Mouse (Mus musculus) kidney, postnatal 14 days (tissue): ENCODE results near the gene Tmem81.

ENCODE experiments used
- DNase-seq: peaks from one replicate; pipeline ENCODE4 v3.0.0; 2022; ENCODE audit warnings: mixed read lengths

Tmem81 gene

GRCm38 (mm10) chr1:132523048-132523447 is 17.0 kb downstream of the Tmem81 start:
- no peak for DNase-seq

DNA sequence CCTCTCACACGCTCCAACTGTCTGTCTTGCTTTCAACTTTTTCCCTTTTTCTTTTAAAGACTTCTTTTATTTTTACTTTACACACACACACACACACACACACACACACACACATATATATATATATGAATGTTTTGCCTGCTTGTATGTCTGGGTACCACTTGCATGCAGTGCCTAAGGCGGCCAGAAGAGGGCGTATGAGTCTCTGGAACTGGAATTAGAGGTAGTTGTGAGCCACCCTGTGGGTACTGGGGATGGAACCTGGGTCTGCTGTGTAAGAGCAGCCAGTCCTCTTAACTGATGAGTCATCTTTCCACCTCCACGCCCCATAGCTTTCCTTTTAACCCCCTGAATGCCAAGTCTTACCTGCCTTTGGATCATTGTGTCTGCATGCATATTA is 17.9 kb downstream of the Tmem81 start:
- DNase-seq: no peak

DNA sequence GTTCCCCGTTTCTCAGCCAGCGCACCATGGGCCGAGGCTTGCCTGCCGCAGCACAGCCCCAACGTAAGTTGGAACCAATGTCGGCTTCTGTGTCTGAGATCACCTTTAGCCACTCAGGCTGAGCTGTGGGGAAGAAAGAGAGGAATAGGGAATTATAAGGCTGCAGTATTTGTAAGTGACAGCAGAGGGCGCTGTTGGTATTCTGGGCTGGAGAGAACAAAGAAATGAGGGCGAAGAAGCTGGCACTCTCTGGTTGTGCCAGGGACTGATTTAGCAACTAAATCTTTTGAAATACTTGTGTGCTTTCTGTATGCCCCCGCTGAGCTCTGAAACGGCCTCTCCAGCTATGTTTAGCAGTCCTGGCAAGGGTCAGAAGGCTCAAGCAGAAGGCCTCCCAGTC is 19.8 kb downstream of the Tmem81 start:
- DNase-seq: peak; percentile 68

DNA sequence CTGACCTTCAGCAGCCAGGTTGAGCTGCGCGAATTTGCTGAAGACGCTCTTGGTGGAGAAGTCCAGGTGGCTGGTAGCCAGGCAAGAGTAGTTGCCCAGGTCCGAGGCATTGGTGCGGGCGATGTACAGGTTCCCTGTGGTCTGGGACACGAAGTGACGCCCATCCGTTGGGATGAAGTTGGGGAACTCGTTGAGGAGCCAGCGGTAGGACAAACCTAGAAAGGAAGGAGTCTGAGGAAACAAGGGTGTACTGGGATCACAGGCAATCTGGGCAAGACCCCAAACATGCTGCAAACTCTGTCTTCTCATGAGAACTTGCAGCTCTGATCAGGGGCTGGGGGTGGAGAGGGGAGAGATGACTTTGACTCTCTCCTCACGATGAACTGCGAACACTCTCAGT is 22.0 kb downstream of the Tmem81 start:
- no peak for DNase-seq

DNA sequence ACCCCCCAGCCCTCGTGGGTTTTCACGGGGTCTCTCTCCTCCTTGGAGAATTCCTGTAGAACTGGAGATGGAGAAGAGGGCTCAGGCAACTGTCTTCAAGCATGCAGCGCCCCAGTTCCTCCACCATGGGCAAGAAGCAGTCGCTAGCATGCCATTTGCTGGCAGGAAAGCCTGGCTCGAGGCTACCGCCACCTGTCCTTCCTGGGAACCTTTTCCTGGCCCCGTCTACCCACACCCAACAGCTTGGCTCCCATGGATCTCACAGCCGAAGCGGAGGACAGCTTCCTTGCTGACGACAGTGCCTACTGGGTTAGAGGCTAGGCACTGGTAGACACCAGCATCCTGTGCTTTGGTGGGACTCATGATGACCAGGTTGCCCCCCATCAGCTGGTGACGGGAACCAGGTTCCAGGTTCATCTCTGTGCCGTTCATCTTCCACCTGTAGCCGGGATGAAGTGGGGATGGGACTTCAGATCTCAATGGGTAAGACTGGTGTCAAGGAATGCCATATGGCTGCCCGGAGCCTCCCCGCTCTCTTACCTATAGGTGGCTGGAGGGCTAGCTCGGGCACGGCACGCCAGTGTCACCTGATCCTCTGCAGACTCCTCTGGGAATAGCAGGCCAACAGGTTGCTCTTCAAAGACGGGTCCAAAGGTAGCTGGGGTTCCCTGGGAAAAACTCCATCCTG is 22.8 kb downstream of the Tmem81 start:
- no peak for DNase-seq

GRCm38 (mm10) chr1:132530631-132531191 is 24.7 kb downstream of the Tmem81 start:
- DNase-seq: no peak

GRCm38 (mm10) chr1:132532521-132532920 is 26.5 kb downstream of the Tmem81 start:
- no peak for DNase-seq

- no peak for DNase-seq
Observed at GRCm38 (mm10) chr1:132533840-132534239, 27.8 kb downstream of the Tmem81 start.

DNA sequence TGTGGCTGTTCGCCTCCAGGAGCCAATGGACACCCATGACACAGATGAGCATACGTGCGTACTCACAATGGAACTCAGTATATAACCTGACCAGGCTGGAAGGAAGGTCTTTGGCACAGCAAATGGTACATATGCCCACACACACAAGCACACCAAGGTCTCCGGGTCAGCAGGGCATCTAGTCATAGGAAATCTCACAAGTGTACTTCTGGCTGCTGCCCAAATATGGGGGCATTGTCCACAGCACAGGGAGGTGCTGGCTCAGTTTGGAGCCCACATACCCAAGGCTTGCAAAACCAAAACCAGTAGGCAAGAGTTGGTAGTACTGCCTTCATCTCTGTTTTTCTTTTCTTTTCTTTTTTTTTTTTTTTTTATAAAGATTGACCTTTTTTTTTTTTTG is 29.5 kb downstream of the Tmem81 start:
- DNase-seq: no peak

DNA sequence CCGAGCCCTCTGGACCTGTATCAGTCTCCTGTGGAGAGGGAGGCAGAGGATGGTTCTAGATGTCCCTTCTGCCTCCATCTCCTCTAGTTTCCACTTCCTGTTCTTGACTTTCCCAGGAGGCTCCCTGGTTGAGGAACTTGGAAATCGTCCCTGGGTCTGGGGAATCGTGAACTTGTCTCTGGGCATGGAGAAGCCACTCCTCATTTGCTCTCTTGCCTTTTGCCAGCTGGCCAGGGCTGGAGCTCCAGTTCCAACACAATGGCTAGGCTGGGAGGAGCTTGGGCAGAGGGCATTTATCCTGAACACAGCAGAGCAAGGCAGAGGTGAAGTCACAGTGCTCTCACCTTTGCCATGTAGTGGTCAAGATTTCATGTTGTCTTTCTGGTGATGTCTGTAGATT is 30.4 kb downstream of the Tmem81 start:
- no peak for DNase-seq

DNA sequence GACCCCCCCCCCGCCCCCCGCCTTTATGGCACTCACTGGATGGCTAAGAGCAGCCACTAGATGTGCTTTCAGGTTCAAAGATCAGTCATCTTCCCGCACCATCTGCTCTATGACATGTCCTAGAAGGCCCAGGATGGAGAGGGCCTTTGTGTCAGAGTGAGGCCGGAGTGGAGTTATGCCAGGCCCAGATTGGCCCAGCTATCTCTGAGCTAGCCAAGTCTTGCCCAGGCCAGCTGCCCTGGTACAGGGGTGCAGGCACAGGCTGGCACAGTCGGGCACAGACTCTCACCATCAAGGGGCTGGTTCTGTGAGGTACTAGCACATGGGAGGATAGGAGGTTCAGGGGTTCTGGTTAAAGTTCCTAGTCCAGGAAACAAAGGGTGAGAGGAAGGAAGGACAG is 31.7 kb downstream of the Tmem81 start:
- no peak for DNase-seq

GRCm38 (mm10) chr1:132540701-132541100 is 34.7 kb downstream of the Tmem81 start:
- DNase-seq: no peak

GRCm38 (mm10) chr1:132541171-132541823 is 35.3 kb downstream of the Tmem81 start:
- peak; percentile 45 for DNase-seq

DNA sequence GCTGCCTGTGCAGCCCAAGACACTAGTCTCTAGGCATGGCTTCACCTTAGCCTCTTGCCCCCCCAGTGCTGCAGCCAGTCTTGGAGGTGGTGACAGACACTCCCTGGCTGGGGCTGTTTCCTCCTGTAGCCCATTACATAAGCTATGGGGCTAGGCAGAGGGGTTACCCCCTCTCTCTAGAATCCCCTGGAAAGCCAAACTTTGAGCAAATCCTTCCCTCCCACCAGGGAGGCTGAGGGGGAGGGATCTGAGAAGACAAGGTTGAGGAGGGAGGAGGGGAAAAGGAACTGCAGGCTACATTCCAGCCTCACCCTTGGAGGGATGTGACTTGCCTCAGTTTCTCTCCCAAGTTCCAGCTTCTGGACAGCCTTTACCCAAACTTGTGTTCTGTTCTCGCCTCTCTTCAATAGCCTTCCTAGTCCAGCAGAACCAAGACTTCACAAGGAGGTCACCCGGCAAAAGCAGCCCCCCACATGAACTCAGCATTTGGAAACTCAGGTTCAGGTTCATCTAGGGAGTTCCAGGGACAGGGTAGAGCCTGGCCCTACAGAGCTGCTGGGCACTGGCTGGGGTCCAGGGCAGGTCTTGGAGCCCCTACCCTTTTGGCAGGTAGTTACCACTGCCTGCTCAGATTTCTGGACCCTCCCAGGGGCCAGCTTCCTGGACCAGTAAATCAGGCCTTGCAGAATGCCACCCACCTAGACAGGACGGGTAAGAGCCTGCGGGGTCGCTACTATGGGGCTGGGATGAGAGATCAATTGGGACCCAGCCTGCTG is 36.0 kb downstream of the Tmem81 start:
- no peak for DNase-seq

DNA sequence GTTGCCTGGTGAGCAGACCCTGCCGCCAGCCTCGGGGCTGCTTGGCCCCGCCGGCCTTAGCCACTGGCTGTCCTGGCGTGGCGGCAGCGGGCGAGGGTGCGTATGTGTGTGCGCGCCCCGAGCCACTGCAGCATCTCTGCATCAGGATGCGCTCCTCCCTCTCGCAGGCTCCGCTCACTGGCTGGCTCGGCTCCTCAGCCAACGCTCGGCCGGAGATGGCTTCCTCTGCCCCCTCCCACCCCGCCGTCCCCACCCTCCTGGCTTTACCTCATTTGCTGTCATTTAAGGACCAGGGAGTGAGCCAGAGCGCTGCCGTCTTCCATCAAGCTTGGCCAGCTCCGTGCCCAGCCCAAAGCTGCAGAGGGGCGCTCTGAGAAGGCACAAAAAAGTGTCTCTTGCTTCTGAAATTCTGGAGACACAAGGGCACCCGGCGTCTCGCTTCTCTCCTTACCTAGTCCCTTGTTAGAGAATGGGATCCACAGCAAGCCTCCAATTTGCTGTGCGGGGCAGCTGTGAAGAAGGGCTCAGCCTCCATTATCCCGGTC is 36.8 kb downstream of the Tmem81 start, which contains the start of gene Cntn2:
Gene Cntn2 (minus strand): TSS at position 495 of the 545 bp plus-strand sequence.
- DNase-seq: no peak

DNA sequence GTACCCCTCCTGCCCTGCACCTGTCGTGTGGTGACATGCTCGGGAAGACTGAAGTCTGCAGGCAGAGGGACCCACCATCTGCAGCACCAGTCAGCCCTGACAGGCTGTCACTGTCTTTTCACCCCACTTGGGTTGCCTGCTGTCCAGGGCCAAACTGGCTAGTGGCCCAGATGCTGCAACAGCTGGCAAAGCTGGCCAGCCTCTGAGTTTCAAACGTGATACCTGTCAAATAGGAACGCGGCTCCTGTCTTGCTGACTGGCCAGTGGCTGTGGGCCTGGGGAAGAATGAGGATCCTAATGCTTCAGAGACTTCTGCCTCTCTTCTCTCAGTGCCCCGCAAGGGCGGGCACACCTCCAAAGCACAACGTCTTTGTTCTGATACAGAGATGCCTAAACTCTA is 37.8 kb downstream of the Tmem81 start:
- DNase-seq: no peak

DNA sequence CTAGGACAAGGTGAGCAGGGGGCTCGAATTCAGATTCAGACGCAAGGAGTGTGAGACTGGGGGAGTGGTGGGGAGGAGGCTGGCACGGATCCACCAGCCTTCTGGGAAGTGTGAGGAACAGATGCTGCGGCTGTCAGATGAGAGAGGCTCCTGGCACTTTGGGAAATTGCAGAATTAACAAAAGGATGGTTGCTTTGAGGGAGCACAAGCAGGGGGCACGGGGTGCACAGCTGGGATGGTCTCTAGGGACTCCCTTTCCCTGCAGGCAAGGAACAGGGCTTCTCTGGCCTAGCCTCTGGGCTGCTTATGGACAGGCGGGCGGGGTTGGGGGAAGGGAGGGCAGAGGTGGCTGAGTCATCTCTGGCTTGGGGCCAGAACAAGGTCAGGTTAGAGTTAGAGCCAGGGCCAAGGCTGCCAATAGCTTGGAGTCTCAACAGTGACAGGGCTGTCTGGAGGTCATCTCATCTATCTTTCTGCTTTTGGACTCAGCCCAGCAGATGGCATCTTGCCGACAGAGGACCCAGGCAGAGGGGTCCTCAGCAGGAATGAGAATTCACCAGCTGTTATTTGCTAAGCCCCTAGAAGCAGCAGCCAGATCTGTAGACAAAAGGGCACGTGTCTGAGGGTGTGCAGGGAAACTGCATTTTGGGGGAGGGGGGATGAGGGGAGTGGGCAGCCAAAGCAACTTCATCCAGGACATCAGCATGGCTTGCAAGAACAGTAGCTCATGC is 52.0 kb downstream of the Tmem81 start:
- DNase-seq: peak; percentile 70
